Comparison of ENCODE assay signal across 17 mouse cellular contexts in genomic region chr9:93969118-93969517, GRCm38 (mm10).
DNase-seq lines count a peak whose midpoint lies in the region; ATAC-seq and TF ChIP-seq lines count a peak whose summit lies in the region.
"Had no signal": no experiment of that assay in that cellular context is flagged by ENCODE, and none has a peak within 500 bp of the region (broad histone marks: within the 10 kb centered on the region; RNA-seq: fewer than 3 reads in every experiment).

No protein-coding gene starts in this region.

- TF ChIP-seq CTCF in hindbrain, postnatal 0 days (IDR thresholded peaks at IDR 0.05; ENCODE audit: low read depth): no peak
- no peak for TF ChIP-seq CTCF in forebrain, postnatal 0 days (IDR thresholded peaks at IDR 0.05; ENCODE audit: low read depth)

- no peak overlapping the region for H3K27ac ChIP-seq in hindbrain, postnatal 0 days
- no peak overlapping the region for H3K27ac ChIP-seq in hindbrain, embryonic 11.5 days (ENCODE audit: low read depth, low read length)
- H3K27ac ChIP-seq in midbrain, embryonic 15.5 days: no peak overlapping the region
- H3K27ac ChIP-seq in midbrain, embryonic 10.5 days (replicated peaks): no peak overlapping the region
- no peak overlapping the region for H3K27ac ChIP-seq in forebrain, postnatal 0 days (ENCODE audit: low read depth, low read length)
- H3K27ac ChIP-seq in liver, embryonic 12.5 days: no peak overlapping the region
- H3K27ac ChIP-seq: embryonic facial prominence, embryonic 12.5 days; heart, embryonic 13.5 days; hindbrain, embryonic 12.5 days; intestine, embryonic 15.5 days had no signal

- no peak for ATAC-seq in hindbrain, postnatal 0 days
- no peak for ATAC-seq in hindbrain, embryonic 11.5 days (ENCODE audit: low FRiP score)
- 0 out of 2 replicates have a peak, but pooled peaks have one; percentile 54 for ATAC-seq in midbrain, embryonic 15.5 days (replicated peaks)
- ATAC-seq in forebrain, postnatal 0 days: peak; percentile 38; the same call in 1 of the 2 replicates
- ATAC-seq in liver, embryonic 12.5 days: no peak
- ATAC-seq in megakaryocyte, adult 5-6 weeks (ENCODE audit: poor library complexity, severe bottlenecking): no peak
- ATAC-seq: intestine, embryonic 15.5 days had no signal

- no peak overlapping the region for H3K4me3 ChIP-seq in hindbrain, postnatal 0 days (ENCODE audit: low read length)
- no peak overlapping the region for H3K4me3 ChIP-seq in hindbrain, embryonic 11.5 days (ENCODE audit: low read depth, low read length)
- no peak overlapping the region for H3K4me3 ChIP-seq in midbrain, embryonic 15.5 days
- H3K4me3 ChIP-seq in midbrain, embryonic 10.5 days: no peak overlapping the region
- no peak overlapping the region for H3K4me3 ChIP-seq in forebrain, postnatal 0 days (ENCODE audit: low read depth, low read length)
- no peak overlapping the region for H3K4me3 ChIP-seq in liver, embryonic 12.5 days
- H3K4me3 ChIP-seq: embryonic facial prominence, embryonic 12.5 days; heart, embryonic 13.5 days; hindbrain, embryonic 12.5 days; intestine, embryonic 15.5 days had no signal

- no peak overlapping the region for H3K9ac ChIP-seq in hindbrain, postnatal 0 days (replicated peaks; ENCODE audit: low read length)
- no peak overlapping the region for H3K9ac ChIP-seq in hindbrain, embryonic 11.5 days (ENCODE audit: low read depth, low read length)
- no peak overlapping the region for H3K9ac ChIP-seq in midbrain, embryonic 15.5 days
- no peak overlapping the region for H3K9ac ChIP-seq in forebrain, postnatal 0 days
- no peak overlapping the region for H3K9ac ChIP-seq in liver, embryonic 12.5 days
- H3K9ac ChIP-seq: embryonic facial prominence, embryonic 12.5 days; heart, embryonic 13.5 days; hindbrain, embryonic 12.5 days; intestine, embryonic 15.5 days had no signal

- no peaks in the 10 kb centered on the region for H3K27me3 ChIP-seq in hindbrain, postnatal 0 days (ENCODE audit: insufficient read depth, low read length)
- H3K27me3 ChIP-seq in hindbrain, embryonic 11.5 days (ENCODE audit: control insufficient read depth, insufficient read depth, low read length): no peaks in the 10 kb centered on the region
- H3K27me3 ChIP-seq in midbrain, embryonic 15.5 days (replicated peaks): no peaks in the 10 kb centered on the region
- no peaks in the 10 kb centered on the region for H3K27me3 ChIP-seq in midbrain, embryonic 10.5 days (ENCODE audit: low read depth, poor library complexity, severe bottlenecking)
- H3K27me3 ChIP-seq in forebrain, postnatal 0 days (ENCODE audit: insufficient read depth, low read length): no peaks in the 10 kb centered on the region
- H3K27me3 ChIP-seq in liver, embryonic 12.5 days (replicated peaks): no peaks in the 10 kb centered on the region
- H3K27me3 ChIP-seq: embryonic facial prominence, embryonic 12.5 days; heart, embryonic 13.5 days; hindbrain, embryonic 12.5 days; intestine, embryonic 15.5 days had no signal

- H3K9me3 ChIP-seq in hindbrain, postnatal 0 days (ENCODE audit: low read length): no peaks in the 10 kb centered on the region
- no peaks in the 10 kb centered on the region for H3K9me3 ChIP-seq in hindbrain, embryonic 11.5 days (ENCODE audit: control insufficient read depth, low read length)
- no peaks in the 10 kb centered on the region for H3K9me3 ChIP-seq in midbrain, embryonic 15.5 days
- no peaks in the 10 kb centered on the region for H3K9me3 ChIP-seq in midbrain, embryonic 10.5 days (replicated peaks)
- H3K9me3 ChIP-seq in forebrain, postnatal 0 days (ENCODE audit: low read length): no peaks in the 10 kb centered on the region
- H3K9me3 ChIP-seq in liver, embryonic 12.5 days (replicated peaks): no peaks in the 10 kb centered on the region
- H3K9me3 ChIP-seq: embryonic facial prominence, embryonic 12.5 days; heart, embryonic 13.5 days; hindbrain, embryonic 12.5 days; intestine, embryonic 15.5 days had no signal

- H3K4me1 ChIP-seq in hindbrain, postnatal 0 days (ENCODE audit: insufficient read depth, low read length): no peaks in the 10 kb centered on the region
- H3K4me1 ChIP-seq in hindbrain, embryonic 11.5 days (replicated peaks; ENCODE audit: control insufficient read depth, insufficient read depth, low read length): no peaks in the 10 kb centered on the region
- 0 out of 2 replicates have a peak, but pooled peaks cover 4% of the 10 kb centered on the region for H3K4me1 ChIP-seq in midbrain, embryonic 15.5 days
- no peaks in the 10 kb centered on the region for H3K4me1 ChIP-seq in midbrain, embryonic 10.5 days
- no peaks in the 10 kb centered on the region for H3K4me1 ChIP-seq in forebrain, postnatal 0 days (ENCODE audit: insufficient read depth)
- no peaks in the 10 kb centered on the region for H3K4me1 ChIP-seq in liver, embryonic 12.5 days
- H3K4me1 ChIP-seq: embryonic facial prominence, embryonic 12.5 days; heart, embryonic 13.5 days; hindbrain, embryonic 12.5 days; intestine, embryonic 15.5 days had no signal

- DNase-seq in hindbrain, postnatal 0 days (ENCODE audit: low spot score): peak; percentile 15
- DNase-seq in hindbrain, embryonic 11.5 days (ENCODE audit: low spot score): no peak
- no peak for DNase-seq in midbrain, embryonic 10.5 days (ENCODE audit: low spot score)
- no peak for DNase-seq in forebrain, postnatal 0 days
- DNase-seq: cerebellum, adult 11-12 months; cerebellum, adult 9-10 months; cerebellum, postnatal 25 days; gastrocnemius, postnatal 36 days; heart, adult 11 months; heart, postnatal 36 days had no signal

- no peak overlapping the region for H3K4me2 ChIP-seq in hindbrain, postnatal 0 days (ENCODE audit: low read depth, low read length)
- no peak overlapping the region for H3K4me2 ChIP-seq in hindbrain, embryonic 11.5 days (replicated peaks; ENCODE audit: low read depth, low read length)
- no peak overlapping the region for H3K4me2 ChIP-seq in midbrain, embryonic 15.5 days
- no peak overlapping the region for H3K4me2 ChIP-seq in forebrain, postnatal 0 days (ENCODE audit: low read depth)
- no peak overlapping the region for H3K4me2 ChIP-seq in liver, embryonic 12.5 days
- H3K4me2 ChIP-seq: embryonic facial prominence, embryonic 12.5 days; heart, embryonic 13.5 days; hindbrain, embryonic 12.5 days; intestine, embryonic 15.5 days had no signal

- WGBS in hindbrain, postnatal 0 days: 59% methylated on average over 5 of the region's 5 CpGs
- 89% methylated on average over 5 of the region's 5 CpGs for WGBS in hindbrain, embryonic 11.5 days
- 70% methylated on average over 5 of the region's 5 CpGs for WGBS in midbrain, embryonic 15.5 days
- WGBS in midbrain, embryonic 10.5 days: 94% methylated on average over 5 of the region's 5 CpGs
- WGBS in forebrain, postnatal 0 days: 64% methylated on average over 5 of the region's 5 CpGs
- 76% methylated on average over 5 of the region's 5 CpGs for WGBS in liver, embryonic 12.5 days (ENCODE audit: insufficient replicate concordance)

- H3K36me3 ChIP-seq in hindbrain, postnatal 0 days (ENCODE audit: insufficient read depth, low read length): no peaks in the 10 kb centered on the region
- H3K36me3 ChIP-seq in hindbrain, embryonic 11.5 days (ENCODE audit: control insufficient read depth, insufficient read depth, low read length): no peaks in the 10 kb centered on the region
- H3K36me3 ChIP-seq in midbrain, embryonic 15.5 days (replicated peaks): no peaks in the 10 kb centered on the region
- H3K36me3 ChIP-seq in midbrain, embryonic 10.5 days: no peaks in the 10 kb centered on the region
- no peaks in the 10 kb centered on the region for H3K36me3 ChIP-seq in forebrain, postnatal 0 days (ENCODE audit: insufficient read depth)
- no peaks in the 10 kb centered on the region for H3K36me3 ChIP-seq in liver, embryonic 12.5 days
- H3K36me3 ChIP-seq: embryonic facial prominence, embryonic 12.5 days; heart, embryonic 13.5 days; hindbrain, embryonic 12.5 days; intestine, embryonic 15.5 days had no signal

Comparison
In these comparisons a context has a peak if more than half of its experiments do, and no peak if none do; other contexts are left out.
1. ATAC-seq: peak in midbrain, embryonic 15.5 days (single experiment) and forebrain, postnatal 0 days (single experiment); none in hindbrain, postnatal 0 days (single experiment), hindbrain, embryonic 11.5 days (single experiment), liver, embryonic 12.5 days (single experiment) and megakaryocyte, adult 5-6 weeks (single experiment).